Mouse (Mus musculus): ENCODE measurements around the gene Gnai2.

Gnai2 gene

GRCm38 (mm10) chr9:107608741-107609432 lies 26.3 kb downstream of the Gnai2 start, which contains the start of gene Sema3b:
Sema3b (minus strand) TSS chr9:107609229.
- peak; percentile 67 for DNase-seq

GRCm38 (mm10) chr9:107607653-107608245 lies 27.4 kb downstream of the Gnai2 start:
- no peak for DNase-seq

- DNase-seq, result no peak
Measured at GRCm38 (mm10) chr9:107607036-107607435, 28.1 kb downstream of the Gnai2 start.

- DNase-seq, result peak; percentile 78
Measured at GRCm38 (mm10) chr9:107606591-107606990, 28.6 kb downstream of the Gnai2 start.

- peak; percentile 80 for DNase-seq
Measured at GRCm38 (mm10) chr9:107605041-107605661, 30.0 kb downstream of the Gnai2 start.

GRCm38 (mm10) chr9:107603251-107603650 lies 31.9 kb downstream of the Gnai2 start:
- no peak for DNase-seq

- peak; percentile 93 for DNase-seq
Measured at GRCm38 (mm10) chr9:107602068-107602648, 33.0 kb downstream of the Gnai2 start.

- no peak for DNase-seq
Measured at GRCm38 (mm10) chr9:107601275-107601674, 33.9 kb downstream of the Gnai2 start.

GRCm38 (mm10) chr9:107600745-107601144 lies 34.4 kb downstream of the Gnai2 start:
- DNase-seq, result no peak

GRCm38 (mm10) chr9:107599842-107600241 lies 35.3 kb downstream of the Gnai2 start:
- DNase-seq, result no peak

GRCm38 (mm10) chr9:107599433-107599832 lies 35.7 kb downstream of the Gnai2 start:
- DNase-seq, result no peak

GRCm38 (mm10) chr9:107598385-107598784 lies 36.8 kb downstream of the Gnai2 start:
- no peak for DNase-seq

GRCm38 (mm10) chr9:107596619-107597569 lies 38.3 kb downstream of the Gnai2 start:
- DNase-seq, result no peak

- DNase-seq, result no peak
Measured at GRCm38 (mm10) chr9:107594281-107595062, 40.7 kb downstream of the Gnai2 start.

- peak; percentile 77 for DNase-seq
Measured at GRCm38 (mm10) chr9:107593101-107593976, 41.8 kb downstream of the Gnai2 start.

- no peak for DNase-seq
Measured at GRCm38 (mm10) chr9:107590773-107591060, 44.5 kb downstream of the Gnai2 start.

- DNase-seq, result peak; percentile 59
Measured at GRCm38 (mm10) chr9:107590058-107590772, 45.0 kb downstream of the Gnai2 start.

GRCm38 (mm10) chr9:107587833-107588639 lies 47.1 kb downstream of the Gnai2 start:
- no peak for DNase-seq

All from kidney, postnatal 14 days (tissue).